In genomic region chr2:74720384-74720783, GRCm38 (mm10) we compare ENCODE assay signal across 26 mouse cellular contexts. TPM values are rescaled to one million over a fixed set of nuclear protein-coding genes. Genes with fewer than 3 reads are reported as not detected.
A peak's percentile ranks its signal among the peaks of the same experiment; 100 is the strongest.
DNase-seq lines count a peak whose midpoint lies in the region; ATAC-seq and TF ChIP-seq lines count a peak whose summit lies in the region.
"Had no signal": no experiment of that assay in that cellular context is flagged by ENCODE, and none has a peak within 500 bp of the region (broad histone marks: within the 10 kb centered on the region; RNA-seq: fewer than 3 reads in every experiment).

No protein-coding gene starts in this region.

- H3K4me3 ChIP-seq in kidney, embryonic 16.5 days (ENCODE audit: low read length): no peak overlapping the region
- H3K4me3 ChIP-seq in CH12.LX (replicated peaks in 1 of 3; ENCODE audit: low read depth in 2 of 3, low read length in 2 of 3, poor library complexity in 1 of 3): no peak overlapping the region
- H3K4me3 ChIP-seq in neural tube, embryonic 12.5 days: 0 out of 2 replicates have a peak overlapping the region, but pooled peaks have one; percentile 11
- H3K4me3 ChIP-seq in neural tube, embryonic 14.5 days (ENCODE audit: low read depth, low read length): peak overlapping the region; percentile 2; the same call in 1 of the 2 replicates
- H3K4me3 ChIP-seq in forebrain, embryonic 15.5 days: no peak overlapping the region
- H3K4me3 ChIP-seq: embryonic facial prominence, embryonic 10.5 days; embryonic facial prominence, embryonic 12.5 days; forebrain, embryonic 13.5 days had no signal

- H3K79me2 ChIP-seq in CH12.LX (replicated peaks; ENCODE audit: control insufficient read depth, extremely low read depth, insufficient read depth, poor library complexity, severe bottlenecking): peaks cover 23% of the 10 kb centered on the region

- dilution Hi-C loops in CH12.LX (cut with MboI; ENCODE audit: extremely low pct_ligation_motif_present, extremely low pct_unique_long_range_greater_than_20kb, low sequenced_read_pairs): no loop called here

- DNase-seq in kidney, postnatal 36 days: no peak
- no peak for DNase-seq in CH12.LX (ENCODE audit: extremely low read depth)
- DNase-seq in adrenal gland, postnatal 10 days: no peak
- DNase-seq in adrenal gland, postnatal 4 days (ENCODE audit: low spot score in 2 of 2): no peak
- DNase-seq: adrenal gland, adult 8-10 months; adrenal gland, postnatal 25 days; cerebellum, adult 11-12 months; cerebellum, adult 2 months; cerebellum, adult 9-10 months; cerebellum, postnatal 10 days; cerebellum, postnatal 25 days had no signal

- H3K4me2 ChIP-seq in kidney, embryonic 16.5 days (replicated peaks; ENCODE audit: low read depth, low read length): 0 out of 2 replicates have a peak overlapping the region, but pooled peaks have one; percentile 45
- peak overlapping the region; percentile 78 for H3K4me2 ChIP-seq in CH12.LX (ENCODE audit: insufficient read depth, low read depth, poor library complexity, severe bottlenecking)
- H3K4me2 ChIP-seq in neural tube, embryonic 12.5 days (replicated peaks): peak overlapping the region; percentile 96
- peak overlapping the region; percentile 68 for H3K4me2 ChIP-seq in neural tube, embryonic 14.5 days (ENCODE audit: low read depth, low read length)
- H3K4me2 ChIP-seq in forebrain, embryonic 15.5 days (replicated peaks): no peak overlapping the region
- H3K4me2 ChIP-seq: embryonic facial prominence, embryonic 12.5 days; forebrain, embryonic 13.5 days had no signal

- ATAC-seq in kidney, embryonic 16.5 days (ENCODE audit: low FRiP score, low TSS enrichment): no peak
- ATAC-seq in neural tube, embryonic 12.5 days (ENCODE audit: low FRiP score, low read depth): no peak
- no peak for ATAC-seq in neural tube, embryonic 14.5 days (ENCODE audit: low read depth)
- ATAC-seq in forebrain, embryonic 15.5 days (replicated peaks): no peak
- ATAC-seq: activated CD4-positive, CD25-positive, alpha-beta regulatory T cell, adult 4 months; forebrain, embryonic 13.5 days; forebrain, embryonic 16.5 days; Patski had no signal

- H3K36me3 ChIP-seq in kidney, embryonic 16.5 days (ENCODE audit: insufficient read depth, low read length): no peaks in the 10 kb centered on the region
- no peaks in the 10 kb centered on the region for H3K36me3 ChIP-seq in CH12.LX (replicated peaks in 1 of 2; ENCODE audit: control insufficient read depth in 1 of 2, insufficient read depth in 1 of 2, low read length in 1 of 2)
- peaks cover 2% of the 10 kb centered on the region; the same call in 1 of the 2 replicates for H3K36me3 ChIP-seq in neural tube, embryonic 12.5 days
- no peaks in the 10 kb centered on the region; the same call in 1 of the 2 replicates for H3K36me3 ChIP-seq in neural tube, embryonic 14.5 days (ENCODE audit: control insufficient read depth, insufficient read depth, low read length)
- H3K36me3 ChIP-seq in forebrain, embryonic 15.5 days: no peaks in the 10 kb centered on the region
- H3K36me3 ChIP-seq: embryonic facial prominence, embryonic 10.5 days; embryonic facial prominence, embryonic 12.5 days; G1E had no signal

- in situ Hi-C loops in CH12.LX (cut with MboI; ENCODE audit: low pct_ligation_motif_present, low pct_unique_long_range_greater_than_20kb, low sequenced_read_pairs): loop anchor here (10.0 to 25.0 kb wide), 2 partner anchors 334 to 867 kb away; no protein-coding TSS in a partner anchor

- no peak; the same call in 1 of the 2 replicates for TF ChIP-seq POLR2A in CH12.LX (IDR thresholded peaks at IDR 0.05; ENCODE audit: low read depth, low read length)

- TF ChIP-seq CTCF in CH12.LX (conservative IDR thresholded peaks at IDR 0.05 in 1 of 2, IDR thresholded peaks at IDR 0.05 in 1 of 2; ENCODE audit: low read depth in 2 of 2, low read length in 2 of 2): no peak

- 26% methylated on average over 2 of the region's 2 CpGs for WGBS in kidney, embryonic 16.5 days
- WGBS in neural tube, embryonic 12.5 days: 2% methylated on average over 2 of the region's 2 CpGs
- WGBS in neural tube, embryonic 14.5 days: 4% methylated on average over 2 of the region's 2 CpGs
- WGBS in forebrain, embryonic 15.5 days: 6% methylated on average over 2 of the region's 2 CpGs

- H3K27ac ChIP-seq in kidney, embryonic 16.5 days (ENCODE audit: low read length): no peak overlapping the region
- H3K27ac ChIP-seq in CH12.LX (ENCODE audit: insufficient read depth, low read depth): no peak overlapping the region
- H3K27ac ChIP-seq in neural tube, embryonic 12.5 days: peak overlapping the region; percentile 3; the same call in 1 of the 2 replicates
- H3K27ac ChIP-seq in neural tube, embryonic 14.5 days (ENCODE audit: low read depth, low read length): peak overlapping the region; percentile 48; the same call in 1 of the 2 replicates
- no peak overlapping the region for H3K27ac ChIP-seq in forebrain, embryonic 15.5 days (replicated peaks)
- H3K27ac ChIP-seq: embryonic facial prominence, embryonic 10.5 days; embryonic facial prominence, embryonic 12.5 days; forebrain, embryonic 13.5 days had no signal

- H3K9me3 ChIP-seq in kidney, embryonic 16.5 days (ENCODE audit: low read length): no peaks in the 10 kb centered on the region
- H3K9me3 ChIP-seq in CH12.LX (replicated peaks; ENCODE audit: low read length): no peaks in the 10 kb centered on the region
- no peaks in the 10 kb centered on the region for H3K9me3 ChIP-seq in neural tube, embryonic 12.5 days
- H3K9me3 ChIP-seq in neural tube, embryonic 14.5 days (ENCODE audit: control insufficient read depth, low read length): no peaks in the 10 kb centered on the region
- no peaks in the 10 kb centered on the region for H3K9me3 ChIP-seq in forebrain, embryonic 15.5 days
- H3K9me3 ChIP-seq: embryonic facial prominence, embryonic 10.5 days; embryonic facial prominence, embryonic 12.5 days; forebrain, embryonic 13.5 days; G1E had no signal

- no peak for TF ChIP-seq EP300 in CH12.LX (IDR thresholded peaks at IDR 0.05; ENCODE audit: low read length)

- H3K9ac ChIP-seq in kidney, embryonic 16.5 days (replicated peaks; ENCODE audit: low read length): no peak overlapping the region
- no peak overlapping the region for H3K9ac ChIP-seq in CH12.LX (ENCODE audit: insufficient read depth, low read depth)
- peak overlapping the region; percentile 57; the same call in 1 of the 2 replicates for H3K9ac ChIP-seq in neural tube, embryonic 12.5 days
- no peak overlapping the region for H3K9ac ChIP-seq in neural tube, embryonic 14.5 days (replicated peaks; ENCODE audit: low read depth, low read length)
- H3K9ac ChIP-seq in forebrain, embryonic 15.5 days (replicated peaks): no peak overlapping the region
- H3K9ac ChIP-seq: embryonic facial prominence, embryonic 12.5 days; forebrain, embryonic 13.5 days had no signal

- H3K4me1 ChIP-seq in kidney, embryonic 16.5 days (ENCODE audit: insufficient read depth, low read length): peaks cover 86% of the 10 kb centered on the region
- H3K4me1 ChIP-seq in CH12.LX (ENCODE audit: control insufficient read depth in 1 of 2, insufficient read depth in 2 of 2): peaks cover 15 to 44% of the 10 kb centered on the region in 2 experiments
- peaks cover 96% of the 10 kb centered on the region for H3K4me1 ChIP-seq in neural tube, embryonic 12.5 days
- peaks cover 97% of the 10 kb centered on the region for H3K4me1 ChIP-seq in neural tube, embryonic 14.5 days (ENCODE audit: control insufficient read depth, insufficient read depth, low read length)
- H3K4me1 ChIP-seq in forebrain, embryonic 15.5 days: peaks cover 2% of the 10 kb centered on the region; the same call in 1 of the 2 replicates
- H3K4me1 ChIP-seq: embryonic facial prominence, embryonic 12.5 days had no signal

- H3K27me3 ChIP-seq in kidney, embryonic 16.5 days (ENCODE audit: insufficient read depth, low read length): no peaks in the 10 kb centered on the region
- no peaks in the 10 kb centered on the region for H3K27me3 ChIP-seq in CH12.LX (replicated peaks)
- no peaks in the 10 kb centered on the region for H3K27me3 ChIP-seq in neural tube, embryonic 12.5 days (replicated peaks)
- no peaks in the 10 kb centered on the region for H3K27me3 ChIP-seq in neural tube, embryonic 14.5 days (ENCODE audit: control insufficient read depth, insufficient read depth, low read length)
- peaks cover 99% of the 10 kb centered on the region for H3K27me3 ChIP-seq in forebrain, embryonic 15.5 days
- H3K27me3 ChIP-seq: Patski had no signal

- no peak for TF ChIP-seq RAD21 in CH12.LX (IDR thresholded peaks at IDR 0.05; ENCODE audit: low read depth, low read length)

RNA-seq across cellular contexts. Expression of gene Gm28230, which starts 6.1 kb away (rescaled TPM):
- polyA plus RNA-seq in kidney, embryonic 16.5 days (2015; fragmentation: Nextera tagmentation; extraction: Ambion mirVana): 1.3 and 2.1 TPM in 2 replicates
- 0.80 and 0.89 TPM in 2 replicates for total RNA-seq in CH12.LX (2012; rRNA removed)
- 0.84 and 1.1 TPM in 2 replicates for total RNA-seq in CH12.LX (2014; rRNA removed)
- polyA plus RNA-seq in CH12.LX (2012; ENCODE audit: insufficient read length, low read depth): 0.85 and 1.7 TPM in 2 replicates
- polyA plus RNA-seq in neural tube, embryonic 12.5 days (2016; fragmentation: Nextera tagmentation; extraction: Ambion mirVana): 6.9 and 9.1 TPM in 2 replicates
- polyA plus RNA-seq in neural tube, embryonic 14.5 days (2014; fragmentation: Nextera tagmentation; extraction: Ambion mirVana): 1.4 and 2.5 TPM in 2 replicates
- polyA plus RNA-seq in forebrain, embryonic 15.5 days (2015; fragmentation: Nextera tagmentation; extraction: Ambion mirVana): not detected in 2 replicates
- total RNA-seq in adrenal gland, postnatal 10 days (2021): 1 to 10 TPM in 1 of 2 experiments, under 1 TPM in 1; 0.69 to 1.7 TPM
- 1 to 10 TPM; 1.4 to 3.7 TPM for total RNA-seq in adrenal gland, postnatal 4 days (2021)
- polyA plus RNA-seq: activated CD4-positive, CD25-positive, alpha-beta regulatory T cell, adult 4 months; C2C12; cortical plate, adult 2 months; embryonic facial prominence, embryonic 10.5 days; embryonic facial prominence, embryonic 12.5 days; embryonic facial prominence, embryonic 14.5 days; forebrain, embryonic 11.5 days; forebrain, embryonic 13.5 days; forebrain, embryonic 16.5 days had no signal

RNA-seq across cellular contexts. Expression of gene Hoxd4, which starts 8.7 kb away (rescaled TPM):
- 4.5 and 4.9 TPM in 2 replicates for polyA plus RNA-seq in kidney, embryonic 16.5 days (2015; fragmentation: Nextera tagmentation; extraction: Ambion mirVana)
- total RNA-seq in CH12.LX (2012; rRNA removed) (8.4 and 9.8 TPM in 2 replicates), CH12.LX (2014; rRNA removed) (6.0 and 7.2 TPM in 2 replicates)
- 5.4 and 6.3 TPM in 2 replicates for polyA plus RNA-seq in CH12.LX (2012; ENCODE audit: insufficient read length, low read depth)
- polyA plus RNA-seq in neural tube, embryonic 12.5 days (2016; fragmentation: Nextera tagmentation; extraction: Ambion mirVana): 14.2 and 16.0 TPM in 2 replicates
- 4.7 and 5.5 TPM in 2 replicates for polyA plus RNA-seq in neural tube, embryonic 14.5 days (2014; fragmentation: Nextera tagmentation; extraction: Ambion mirVana)
- not detected in 2 replicates for polyA plus RNA-seq in forebrain, embryonic 15.5 days (2015; fragmentation: Nextera tagmentation; extraction: Ambion mirVana)
- 10 to 100 TPM in 1 of 2 experiments, 1 to 10 TPM in 1; 7.0 to 18.8 TPM for total RNA-seq in adrenal gland, postnatal 10 days (2021)
- 10 to 100 TPM; 21.5 to 29.5 TPM for total RNA-seq in adrenal gland, postnatal 4 days (2021)
- polyA plus RNA-seq: activated CD4-positive, CD25-positive, alpha-beta regulatory T cell, adult 4 months; C2C12; cortical plate, adult 2 months; embryonic facial prominence, embryonic 10.5 days; forebrain, embryonic 11.5 days; forebrain, embryonic 13.5 days; forebrain, embryonic 16.5 days had no signal

RNA-seq across cellular contexts. Expression of gene Hoxd3, which starts 8.7 kb away (rescaled TPM):
- polyA plus RNA-seq in kidney, embryonic 16.5 days (2015; fragmentation: Nextera tagmentation; extraction: Ambion mirVana): 14.6 and 15.4 TPM in 2 replicates
- 0.50 TPM in 1 of 2 replicates, not detected in the other for total RNA-seq in CH12.LX (2012; rRNA removed)
- 0.12 and 0.14 TPM in 2 replicates for total RNA-seq in CH12.LX (2014; rRNA removed)
- 1.0 and 1.1 TPM in 2 replicates for polyA plus RNA-seq in CH12.LX (2012; ENCODE audit: insufficient read length, low read depth)
- 55.9 and 68.9 TPM in 2 replicates for polyA plus RNA-seq in neural tube, embryonic 12.5 days (2016; fragmentation: Nextera tagmentation; extraction: Ambion mirVana)
- polyA plus RNA-seq in neural tube, embryonic 14.5 days (2014; fragmentation: Nextera tagmentation; extraction: Ambion mirVana): 13.5 and 13.9 TPM in 2 replicates
- polyA plus RNA-seq in forebrain, embryonic 15.5 days (2015; fragmentation: Nextera tagmentation; extraction: Ambion mirVana): not detected in 2 replicates
- under 1 TPM; 0.33 to 0.42 TPM for total RNA-seq in adrenal gland, postnatal 10 days (2021)
- total RNA-seq in adrenal gland, postnatal 4 days (2021): 1 to 10 TPM in 1 of 2 experiments, under 1 TPM in 1; 0.82 to 2.5 TPM
- polyA plus RNA-seq: activated CD4-positive, CD25-positive, alpha-beta regulatory T cell, adult 4 months; C2C12; cortical plate, adult 2 months; forebrain, embryonic 13.5 days; forebrain, embryonic 16.5 days had no signal

RNA-seq across cellular contexts. Expression of gene Hoxd8, which starts 16.0 kb away (rescaled TPM):
- 41.0 and 45.6 TPM in 2 replicates for polyA plus RNA-seq in kidney, embryonic 16.5 days (2015; fragmentation: Nextera tagmentation; extraction: Ambion mirVana)
- not detected in 2 replicates for total RNA-seq in CH12.LX (2012; rRNA removed)
- total RNA-seq in CH12.LX (2014; rRNA removed): 0.20 and 0.76 TPM in 2 replicates
- polyA plus RNA-seq in CH12.LX (2012; ENCODE audit: insufficient read length, low read depth): 0.15 and 0.31 TPM in 2 replicates
- 20.8 and 21.4 TPM in 2 replicates for polyA plus RNA-seq in neural tube, embryonic 12.5 days (2016; fragmentation: Nextera tagmentation; extraction: Ambion mirVana)
- polyA plus RNA-seq in neural tube, embryonic 14.5 days (2014; fragmentation: Nextera tagmentation; extraction: Ambion mirVana): 19.9 and 23.6 TPM in 2 replicates
- 0.10 TPM in 1 of 2 replicates, not detected in the other for polyA plus RNA-seq in forebrain, embryonic 15.5 days (2015; fragmentation: Nextera tagmentation; extraction: Ambion mirVana)
- 10 to 100 TPM; 25.0 to 26.2 TPM for total RNA-seq in adrenal gland, postnatal 10 days (2021)
- 10 to 100 TPM; 43.9 to 55.4 TPM for total RNA-seq in adrenal gland, postnatal 4 days (2021)
- total RNA-seq: G1E had no signal
- polyA plus RNA-seq: activated CD4-positive, CD25-positive, alpha-beta regulatory T cell, adult 4 months; C2C12; cerebellum, adult 2 months; cortical plate, adult 2 months; embryonic facial prominence, embryonic 10.5 days; forebrain, embryonic 11.5 days; forebrain, embryonic 13.5 days; forebrain, embryonic 16.5 days; G1E had no signal

RNA-seq across cellular contexts. Expression of gene Hoxd9, which starts 22.9 kb away (rescaled TPM):
- polyA plus RNA-seq in kidney, embryonic 16.5 days (2015; fragmentation: Nextera tagmentation; extraction: Ambion mirVana): 38.2 and 38.4 TPM in 2 replicates
- total RNA-seq in CH12.LX (2012; rRNA removed): not detected in 2 replicates
- not detected in 2 replicates for total RNA-seq in CH12.LX (2014; rRNA removed)
- not detected in 2 replicates for polyA plus RNA-seq in CH12.LX (2012; ENCODE audit: insufficient read length, low read depth)
- polyA plus RNA-seq in neural tube, embryonic 12.5 days (2016; fragmentation: Nextera tagmentation; extraction: Ambion mirVana): 34.4 and 36.8 TPM in 2 replicates
- 20.9 and 37.4 TPM in 2 replicates for polyA plus RNA-seq in neural tube, embryonic 14.5 days (2014; fragmentation: Nextera tagmentation; extraction: Ambion mirVana)
- not detected in 2 replicates for polyA plus RNA-seq in forebrain, embryonic 15.5 days (2015; fragmentation: Nextera tagmentation; extraction: Ambion mirVana)
- total RNA-seq in adrenal gland, postnatal 10 days (2021): 1 to 10 TPM; 4.6 TPM
- total RNA-seq in adrenal gland, postnatal 4 days (2021): 10 to 100 TPM in 1 of 2 experiments, 1 to 10 TPM in 1; 7.1 to 17.8 TPM
- total RNA-seq: G1E had no signal
- polyA plus RNA-seq: activated CD4-positive, CD25-positive, alpha-beta regulatory T cell, adult 4 months; C2C12; cerebellum, adult 2 months; cortical plate, adult 2 months; embryonic facial prominence, embryonic 10.5 days; forebrain, embryonic 11.5 days; forebrain, embryonic 13.5 days; forebrain, embryonic 16.5 days; G1E had no signal

Comparison
In these comparisons a context has a peak if more than half of its experiments do, and no peak if none do; other contexts are left out.
1. H3K27ac ChIP-seq: peak in neural tube, embryonic 12.5 days (single experiment) and neural tube, embryonic 14.5 days (single experiment); none in kidney, embryonic 16.5 days (single experiment), CH12.LX (single experiment) and forebrain, embryonic 15.5 days (single experiment).
2. H3K4me3 ChIP-seq: peak in neural tube, embryonic 12.5 days (single experiment) and neural tube, embryonic 14.5 days (single experiment); none in kidney, embryonic 16.5 days (single experiment), CH12.LX (0 of 3) and forebrain, embryonic 15.5 days (single experiment).